Mouse (Mus musculus): ENCODE data around the gene Tmbim1.

- no peak for TF ChIP-seq GATA1 (IDR thresholded peaks at IDR 0.05; ENCODE audit: borderline replicate concordance, low read length)
- no peak for TF ChIP-seq FLI1 (IDR thresholded peaks at IDR 0.05; ENCODE audit: low read length)
Measured at GRCm38 (mm10) chr1:74240832-74241231, 64.6 kb downstream of the Tmbim1 start.

Data from megakaryocyte, embryonic 14.5 days (primary cell).